Mouse (Mus musculus) limb, embryonic 10.5 days (tissue): Measurements from ENCODE around the gene Gramd1c. TPM values are rescaled to one million over a fixed set of nuclear protein-coding genes. Genes with fewer than 3 reads are reported as not detected.

ENCODE experiments used
- DNase-seq: peaks from one replicate; pipeline ENCODE4 v3.0.0-alpha.2; 2017; ENCODE audit warnings: low spot score
- H3K27ac ChIP-seq: fragments of 300-500 bp; sonication (generic); 2 replicates; pipeline ENCODE4 v1.5.1; 2016; ENCODE audit warnings: mild to moderate bottlenecking
- H3K27me3 ChIP-seq: fragments of 300-500 bp; sonication (generic); 2 replicates; pipeline ENCODE4 v1.6.1; 2016; ENCODE audit warnings: low read depth, mild to moderate bottlenecking; ENCODE audit not compliant: poor library complexity, severe bottlenecking
- H3K36me3 ChIP-seq: fragments of 300-500 bp; sonication (generic); 2 replicates; pipeline ENCODE4 v1.6.1; 2016; ENCODE audit warnings: mild to moderate bottlenecking, moderate library complexity
- H3K4me1 ChIP-seq: fragments of 300-500 bp; sonication (generic); 2 replicates; pipeline ENCODE4 v1.6.1; 2016
- H3K4me3 ChIP-seq: fragments of 300-500 bp; sonication (generic); 2 replicates; pipeline ENCODE4 v1.5.1; 2016; ENCODE audit warnings: mild to moderate bottlenecking, moderate library complexity
- H3K9me3 ChIP-seq: fragments of 300-500 bp; sonication (generic); replicated peaks from 2 replicates; pipeline ENCODE4 v1.6.1; 2016; ENCODE audit warnings: mild to moderate bottlenecking
- WGBS: fragments of 180-500 bp; shearing (Covaris S2); methylation state at CpG from one replicate; pipeline ENCODE4 v1.1.7; 2016; 5-methylcytosine and 5-hydroxymethylcytosine counted together
- polyA plus RNA-seq: library from polyadenylated mRNA; unstranded; fragments of >200 nt; fragmentation: Nextera tagmentation; extraction: Ambion mirVana; gene quantifications from 2 replicates; pipeline ENCODE4 v1.2.1, GENCODE M21; 2016

The Gramd1c gene
- polyA plus RNA-seq, 1 experiment from 2014 or later, result 6.3 TPM

GRCm38 (mm10) chr16:43971741-43972140, 91.4 kb downstream of the Gramd1c start:
- no peak for DNase-seq

DNA sequence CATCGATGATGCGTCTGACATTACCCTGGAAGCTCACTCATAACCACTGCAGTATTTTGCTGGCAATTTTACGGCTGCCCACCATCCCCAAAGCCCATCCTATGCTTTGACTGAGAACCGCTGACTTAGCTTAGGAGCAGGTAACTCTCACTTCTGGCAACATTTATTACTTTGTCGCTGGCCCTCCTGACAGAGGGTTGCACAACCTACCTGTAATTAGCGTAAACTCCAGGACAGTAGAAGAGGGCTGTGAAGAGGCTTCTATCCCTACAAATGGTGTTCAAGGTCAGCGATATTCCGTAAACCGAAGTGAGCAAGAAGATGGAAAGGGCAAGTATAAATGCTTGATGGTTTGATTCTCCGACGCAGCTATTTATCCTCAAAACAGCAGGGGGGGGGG, 92.0 kb downstream of the Gramd1c start:
- WGBS, result 95% methylated on average over 11 of the region's 11 CpGs
- no peak overlapping the region for H3K27ac ChIP-seq
- no peak for DNase-seq
- H3K9me3 ChIP-seq, result no peaks in the 10 kb centered on the region
- no peaks in the 10 kb centered on the region for H3K27me3 ChIP-seq
- no peaks in the 10 kb centered on the region for H3K36me3 ChIP-seq
- no peak overlapping the region for H3K4me3 ChIP-seq
- no peaks in the 10 kb centered on the region for H3K4me1 ChIP-seq

More at GRCm38 (mm10) chr16:43971741-43972140, 91.4 kb downstream of the Gramd1c start:
- Histone ChIP-seq H3K36me3 (no peaks in the 10 kb centered on the region), H3K27me3 (no peaks in the 10 kb centered on the region), H3K4me1 (no peaks in the 10 kb centered on the region), H3K4me3 (no peak overlapping the region), H3K27ac (no peak overlapping the region), H3K9me3 (no peaks in the 10 kb centered on the region)
- 96% methylated on average over 9 of the region's 9 CpGs for WGBS

GRCm38 (mm10) chr16:43970426-43970825, 92.7 kb downstream of the Gramd1c start:
- H3K9me3 ChIP-seq, result no peaks in the 10 kb centered on the region
- DNase-seq, result no peak
- no peak overlapping the region for H3K4me3 ChIP-seq
- WGBS, result 87% methylated on average over 3 of the region's 3 CpGs
- peaks cover 1% of the 10 kb centered on the region; the same call in 1 of the 2 replicates for H3K4me1 ChIP-seq
- H3K27ac ChIP-seq, result no peak overlapping the region
- no peaks in the 10 kb centered on the region for H3K36me3 ChIP-seq
- no peaks in the 10 kb centered on the region for H3K27me3 ChIP-seq

DNA sequence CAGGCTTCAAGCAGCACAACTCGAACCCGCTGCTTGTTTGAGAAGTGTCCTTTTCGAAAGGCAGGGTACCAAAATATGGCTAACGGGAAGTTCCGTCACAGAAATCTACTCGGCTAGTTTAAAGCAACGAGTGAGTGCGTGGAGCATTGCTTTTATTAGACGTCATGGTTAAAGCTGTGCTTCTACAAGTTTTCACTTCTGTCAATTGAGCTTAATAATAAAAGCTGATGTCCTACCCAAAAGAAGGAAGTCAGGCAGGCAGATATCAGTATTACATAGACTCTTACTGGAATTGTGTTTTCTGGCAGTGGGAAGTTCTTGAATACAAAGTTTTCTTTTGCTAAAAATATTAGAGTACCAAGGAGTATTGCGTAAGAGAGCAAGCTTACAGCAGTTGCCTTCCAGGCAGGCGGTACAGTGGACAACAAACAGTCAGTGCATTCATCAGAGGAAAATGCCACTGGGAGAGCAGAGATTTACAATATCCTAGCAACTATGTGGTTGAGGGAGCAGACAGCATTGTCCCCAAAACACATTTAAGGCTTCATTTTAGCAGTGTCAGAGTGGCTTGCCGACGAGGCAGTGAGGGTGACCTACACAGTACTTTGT, 97.3 kb downstream of the Gramd1c start:
- Histone ChIP-seq H3K27me3 (no peaks in the 10 kb centered on the region), H3K9me3 (no peaks in the 10 kb centered on the region), H3K4me1 (peaks cover 5% of the 10 kb centered on the region; the same call in 1 of the 2 replicates), H3K36me3 (0 out of 2 replicates have a peak, but pooled peaks cover 3% of the 10 kb centered on the region), H3K4me3 (no peak overlapping the region), H3K27ac (no peak overlapping the region)
- no peak for DNase-seq
- WGBS, result 92% methylated on average over 13 of the region's 13 CpGs

DNA sequence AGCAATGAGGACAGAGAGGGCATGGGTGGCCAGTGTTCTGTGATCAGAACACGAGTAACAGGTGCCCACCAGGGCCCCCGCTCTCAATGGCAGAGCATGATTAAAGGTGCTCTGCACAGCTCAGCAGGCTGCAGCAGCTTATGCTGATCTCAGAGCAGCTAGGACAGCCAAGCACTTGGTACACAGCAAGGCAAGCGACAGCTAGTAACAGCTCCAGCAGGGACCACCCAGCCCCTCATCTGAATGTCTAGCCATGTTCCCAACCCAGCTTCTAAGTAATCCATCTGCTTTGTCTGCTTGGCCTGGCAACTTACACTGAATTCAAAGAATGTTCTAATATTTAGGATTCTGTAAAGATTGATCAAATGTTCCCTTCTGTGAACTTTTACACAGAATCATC, 99.4 kb downstream of the Gramd1c start:
- Histone ChIP-seq H3K27ac (no peak overlapping the region), H3K36me3 (0 out of 2 replicates have a peak, but pooled peaks cover 7% of the 10 kb centered on the region), H3K4me1 (peaks cover 5% of the 10 kb centered on the region; the same call in 1 of the 2 replicates), H3K27me3 (no peaks in the 10 kb centered on the region), H3K9me3 (no peaks in the 10 kb centered on the region), H3K4me3 (no peak overlapping the region)
- WGBS, result 88% methylated on average over 3 of the region's 3 CpGs
- DNase-seq, result no peak

DNA sequence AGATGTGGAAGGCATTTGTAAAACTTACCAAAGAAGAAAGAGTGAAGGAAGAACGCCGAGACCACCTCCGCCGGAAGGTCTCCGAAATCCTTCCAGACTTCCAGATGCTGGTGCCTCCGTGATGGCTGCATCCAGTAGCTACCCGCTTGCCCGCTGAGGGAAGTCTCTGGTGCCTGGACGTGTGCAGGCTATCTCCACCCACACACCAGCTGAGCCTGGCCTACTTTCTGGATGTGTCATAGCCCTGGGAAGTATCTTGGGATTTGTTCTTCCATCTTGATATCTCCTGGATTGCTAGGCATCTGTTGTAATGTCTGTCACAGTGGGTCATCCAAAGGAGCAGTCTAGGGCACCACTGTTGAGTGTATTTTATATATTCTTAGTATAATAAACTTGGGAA, 99.9 kb downstream of the Gramd1c start:
- Histone ChIP-seq H3K4me1 (peaks cover 5% of the 10 kb centered on the region), H3K27me3 (no peaks in the 10 kb centered on the region), H3K36me3 (0 out of 2 replicates have a peak, but pooled peaks cover 7% of the 10 kb centered on the region), H3K27ac (no peak overlapping the region), H3K4me3 (no peak overlapping the region), H3K9me3 (no peaks in the 10 kb centered on the region)
- 89% methylated on average over 9 of the region's 9 CpGs for WGBS
- DNase-seq, result no peak

GRCm38 (mm10) chr16:43958038-43958437, 105.1 kb downstream of the Gramd1c start:
- 72% methylated on average over 4 of the region's 4 CpGs for WGBS
- no peaks in the 10 kb centered on the region for H3K9me3 ChIP-seq
- no peak for DNase-seq

GRCm38 (mm10) chr16:43954913-43955312, 108.2 kb downstream of the Gramd1c start:
- Histone ChIP-seq H3K27me3 (no peaks in the 10 kb centered on the region), H3K4me1 (peaks cover 7% of the 10 kb centered on the region), H3K4me3 (no peak overlapping the region), H3K36me3 (0 out of 2 replicates have a peak, but pooled peaks cover 7% of the 10 kb centered on the region), H3K27ac (no peak overlapping the region), H3K9me3 (no peaks in the 10 kb centered on the region)
- 82% methylated on average over 6 of the region's 6 CpGs for WGBS
- DNase-seq, result no peak

More at GRCm38 (mm10) chr16:43958038-43958437, 105.1 kb downstream of the Gramd1c start:
- Histone ChIP-seq H3K4me1 (peaks cover 7% of the 10 kb centered on the region), H3K27ac (no peak overlapping the region), H3K4me3 (no peak overlapping the region), H3K36me3 (0 out of 2 replicates have a peak, but pooled peaks cover 13% of the 10 kb centered on the region), H3K27me3 (no peaks in the 10 kb centered on the region)

DNA sequence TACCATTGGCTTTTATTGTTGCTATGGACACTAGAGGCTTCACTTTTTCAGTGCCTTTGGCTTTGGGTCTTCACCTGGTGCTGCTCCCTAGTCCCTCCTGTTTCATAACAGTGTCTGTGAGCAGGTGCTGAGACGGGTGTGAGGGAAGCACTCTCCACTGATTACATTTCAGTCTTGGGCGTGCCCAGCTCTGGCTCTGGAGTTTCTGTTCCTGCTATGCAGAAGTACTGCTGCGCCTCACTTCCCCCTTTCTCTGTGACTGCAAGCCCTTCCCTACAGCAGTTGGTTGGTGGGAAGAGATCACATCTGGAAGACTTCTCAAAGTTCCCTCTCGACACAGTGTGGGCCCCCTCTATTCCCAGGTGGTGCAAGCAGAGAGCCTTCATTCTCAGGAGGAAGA, 111.6 kb downstream of the Gramd1c start:
- Histone ChIP-seq H3K4me3 (no peak overlapping the region), H3K9me3 (no peaks in the 10 kb centered on the region), H3K27me3 (no peaks in the 10 kb centered on the region), H3K27ac (no peak overlapping the region), H3K36me3 (no peaks in the 10 kb centered on the region), H3K4me1 (no peaks in the 10 kb centered on the region)
- DNase-seq, result no peak
- 84% methylated on average over 4 of the region's 4 CpGs for WGBS

- DNase-seq, result no peak
- no peaks in the 10 kb centered on the region for H3K4me1 ChIP-seq
- H3K4me3 ChIP-seq, result no peak overlapping the region
- H3K9me3 ChIP-seq, result no peaks in the 10 kb centered on the region
- WGBS, result 82% methylated on average over 3 of the region's 3 CpGs
- no peaks in the 10 kb centered on the region for H3K36me3 ChIP-seq
- H3K27me3 ChIP-seq, result no peaks in the 10 kb centered on the region
- H3K27ac ChIP-seq, result no peak overlapping the region
Measured at GRCm38 (mm10) chr16:43945869-43946268, 117.3 kb downstream of the Gramd1c start.

DNA sequence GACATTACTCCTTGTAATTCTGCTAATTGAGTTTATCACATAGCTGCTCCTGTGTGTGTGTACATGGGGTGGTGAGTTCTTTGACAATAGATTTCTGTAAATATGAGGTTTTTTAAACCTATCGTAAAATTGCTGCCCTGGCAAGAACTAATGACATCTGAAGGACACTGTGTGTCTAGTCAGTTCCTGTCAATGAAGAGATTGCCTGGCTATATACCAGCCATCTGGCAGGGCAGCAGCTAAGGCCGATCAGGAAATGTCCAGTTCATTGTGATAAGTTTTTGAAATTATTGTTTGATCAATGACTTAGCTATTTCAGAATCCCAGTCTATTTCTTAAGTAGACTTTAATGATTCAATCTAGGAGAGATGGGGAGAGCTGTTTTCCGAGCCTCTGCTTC, 117.8 kb downstream of the Gramd1c start:
- H3K9me3 ChIP-seq, result no peaks in the 10 kb centered on the region
- no peaks in the 10 kb centered on the region for H3K4me1 ChIP-seq
- no peak overlapping the region for H3K4me3 ChIP-seq
- H3K36me3 ChIP-seq, result no peaks in the 10 kb centered on the region
- no peak overlapping the region for H3K27ac ChIP-seq
- H3K27me3 ChIP-seq, result no peaks in the 10 kb centered on the region
- WGBS, result 96% methylated on average over 3 of the region's 3 CpGs
- no peak for DNase-seq

DNA sequence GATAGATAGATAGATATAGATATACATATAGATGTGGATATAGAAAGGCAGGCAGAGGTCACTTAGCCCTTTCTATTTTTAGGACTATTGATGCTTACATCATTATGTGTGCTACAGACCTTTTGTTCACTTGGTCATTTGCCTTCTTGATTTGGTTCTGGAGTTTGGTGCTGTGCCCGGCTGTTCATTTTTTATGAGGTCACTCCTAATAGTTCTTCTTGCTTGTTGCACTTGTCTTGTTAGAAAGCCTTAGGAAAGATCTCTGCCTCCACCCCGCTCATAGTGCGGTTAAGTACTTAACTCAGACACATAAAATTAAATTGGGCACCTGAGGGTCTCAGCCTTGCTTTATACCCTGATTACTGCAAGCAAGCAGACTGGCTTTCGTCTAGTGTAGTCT, 122.3 kb downstream of the Gramd1c start:
- Histone ChIP-seq H3K27ac (no peak overlapping the region), H3K4me1 (no peaks in the 10 kb centered on the region), H3K27me3 (no peaks in the 10 kb centered on the region), H3K4me3 (no peak overlapping the region), H3K9me3 (no peaks in the 10 kb centered on the region), H3K36me3 (no peaks in the 10 kb centered on the region)
- DNase-seq, result no peak
- WGBS, result 74% methylated on average over 4 of the region's 4 CpGs

GRCm38 (mm10) chr16:43935892-43936291, 127.3 kb downstream of the Gramd1c start:
- H3K4me3 ChIP-seq, result no peak overlapping the region
- DNase-seq, result no peak
- WGBS, result 84% methylated on average over 3 of the region's 3 CpGs

DNA sequence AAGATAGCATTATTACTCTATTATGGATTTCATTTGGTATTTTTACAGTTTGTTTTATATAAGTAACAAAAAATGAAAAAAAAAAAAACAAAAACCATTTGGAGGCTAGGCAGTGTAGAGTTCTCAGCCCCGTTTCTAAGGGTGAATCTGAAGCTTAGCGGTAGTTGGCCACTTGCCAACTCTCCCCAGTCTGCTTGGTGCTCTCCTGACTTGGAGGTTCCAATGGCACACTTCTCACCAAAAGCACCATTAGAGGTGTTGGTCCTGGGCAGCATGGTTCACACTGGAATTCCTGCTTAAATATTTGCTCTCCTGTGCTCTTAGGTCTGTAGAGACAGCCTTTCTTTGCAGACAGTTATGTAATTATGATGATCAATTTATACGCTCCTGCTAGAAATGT, 127.8 kb downstream of the Gramd1c start:
- Histone ChIP-seq H3K4me3 (no peak overlapping the region), H3K36me3 (no peaks in the 10 kb centered on the region), H3K27ac (no peak overlapping the region), H3K27me3 (no peaks in the 10 kb centered on the region), H3K9me3 (no peaks in the 10 kb centered on the region), H3K4me1 (no peaks in the 10 kb centered on the region)
- 93% methylated on average over 3 of the region's 3 CpGs for WGBS
- DNase-seq, result no peak

More at GRCm38 (mm10) chr16:43935892-43936291, 127.3 kb downstream of the Gramd1c start:
- Histone ChIP-seq H3K9me3 (no peaks in the 10 kb centered on the region), H3K4me1 (no peaks in the 10 kb centered on the region), H3K27me3 (no peaks in the 10 kb centered on the region), H3K36me3 (no peaks in the 10 kb centered on the region), H3K27ac (no peak overlapping the region)
